ENCODE assay signal across 8 mouse cellular contexts in genomic region chr3:35932735-35933404, GRCm38 (mm10). TPM values are rescaled to one million over a fixed set of nuclear protein-coding genes. Genes with fewer than 3 reads are reported as not detected.
DNase-seq lines count a peak whose midpoint lies in the region; ATAC-seq and TF ChIP-seq lines count a peak whose summit lies in the region.

No protein-coding gene starts in this region.

- peak; percentile 51 for DNase-seq in 416B (ENCODE audit: low read depth)
- peak; percentile 90 to 92 for DNase-seq in adrenal gland, postnatal 36 days
- peak; percentile 85 for DNase-seq in liver, embryonic 11.5 days (ENCODE audit: low spot score)
- peak; percentile 72 to 77 for DNase-seq in spleen, postnatal 14 days (ENCODE audit: low spot score in 2 of 2)

- under 1% methylated on average over 47 of the region's 73 CpGs for WGBS in heart, embryonic 11.5 days (ENCODE audit: insufficient replicate concordance)
- 0% methylated on average over 39 of the region's 73 CpGs for WGBS in kidney, embryonic 15.5 days
- under 1% methylated on average over 52 of the region's 73 CpGs for WGBS in liver, embryonic 11.5 days

- peak overlapping the region; percentile 98 for H3K9ac ChIP-seq in heart, embryonic 11.5 days (ENCODE audit: low read depth, low read length)
- H3K9ac ChIP-seq in kidney, embryonic 15.5 days, result peak overlapping the region; percentile 98
- H3K9ac ChIP-seq in liver, embryonic 11.5 days (ENCODE audit: low read depth, low read length), result peak overlapping the region; percentile 99

- H3K4me1 ChIP-seq in embryonic fibroblast, embryonic 13.5 days (ENCODE audit: control insufficient read depth, insufficient read depth, low read length), result peaks cover 5% of the 10 kb centered on the region; the same call in 1 of the 2 replicates
- H3K4me1 ChIP-seq in heart, embryonic 11.5 days (ENCODE audit: control insufficient read depth, insufficient read depth, low read length), result peaks cover 17% of the 10 kb centered on the region
- H3K4me1 ChIP-seq in kidney, embryonic 15.5 days, result peaks cover 26% of the 10 kb centered on the region
- H3K4me1 ChIP-seq in liver, embryonic 11.5 days (replicated peaks; ENCODE audit: control insufficient read depth, insufficient read depth, low read length), result peaks cover 16% of the 10 kb centered on the region

- peak; percentile 86 for ATAC-seq in heart, embryonic 11.5 days (replicated peaks; ENCODE audit: insufficient number of reproducible peaks, low FRiP score, low TSS enrichment)
- peak; percentile 94 for ATAC-seq in kidney, embryonic 15.5 days (replicated peaks; ENCODE audit: low FRiP score)
- peak; percentile 83 for ATAC-seq in liver, embryonic 11.5 days (replicated peaks; ENCODE audit: low FRiP score)
- ATAC-seq in monocyte, adult 5-6 weeks (replicated peaks; ENCODE audit: insufficient number of reproducible peaks, low FRiP score, low TSS enrichment, poor library complexity, severe bottlenecking), result peak; percentile 34; the same call in 1 of the 2 replicates

- H3K27me3 ChIP-seq in heart, embryonic 11.5 days (ENCODE audit: control insufficient read depth, insufficient read depth, low read length), result no peaks in the 10 kb centered on the region
- no peaks in the 10 kb centered on the region for H3K27me3 ChIP-seq in kidney, embryonic 15.5 days
- H3K27me3 ChIP-seq in liver, embryonic 11.5 days (replicated peaks; ENCODE audit: control insufficient read depth, insufficient read depth, low read length), result no peaks in the 10 kb centered on the region

- peak overlapping the region; percentile 83 for H3K4me3 ChIP-seq in embryonic fibroblast, embryonic 13.5 days (ENCODE audit: insufficient read depth, low read length)
- peak overlapping the region; percentile 91 for H3K4me3 ChIP-seq in heart, embryonic 11.5 days (ENCODE audit: low read depth, low read length)
- peak overlapping the region; percentile 95 for H3K4me3 ChIP-seq in kidney, embryonic 15.5 days (replicated peaks)
- H3K4me3 ChIP-seq in liver, embryonic 11.5 days (ENCODE audit: low read depth, low read length), result peak overlapping the region; percentile 97

- H3K4me2 ChIP-seq in heart, embryonic 11.5 days, result peak overlapping the region; percentile 74
- peak overlapping the region; percentile 87 for H3K4me2 ChIP-seq in kidney, embryonic 15.5 days
- H3K4me2 ChIP-seq in liver, embryonic 11.5 days, result peak overlapping the region; percentile 94

- peak overlapping the region; percentile 66 for H3K27ac ChIP-seq in embryonic fibroblast, embryonic 13.5 days (ENCODE audit: insufficient read depth, low read length)
- H3K27ac ChIP-seq in heart, embryonic 11.5 days (ENCODE audit: low read depth, low read length), result peak overlapping the region; percentile 97
- H3K27ac ChIP-seq in kidney, embryonic 15.5 days, result peak overlapping the region; percentile 96
- peak overlapping the region; percentile 89 for H3K27ac ChIP-seq in liver, embryonic 11.5 days (ENCODE audit: low read depth, low read length)

- no peak for TF ChIP-seq CTCF in embryonic fibroblast, embryonic 13.5 days (IDR thresholded peaks at IDR 0.05; ENCODE audit: borderline replicate concordance, insufficient read depth, low read length)

- no peaks in the 10 kb centered on the region for H3K36me3 ChIP-seq in heart, embryonic 11.5 days (ENCODE audit: control insufficient read depth, insufficient read depth, low read length)
- H3K36me3 ChIP-seq in kidney, embryonic 15.5 days, result peaks cover 9% of the 10 kb centered on the region; the same call in 1 of the 2 replicates
- H3K36me3 ChIP-seq in liver, embryonic 11.5 days (ENCODE audit: control insufficient read depth, insufficient read depth, low read length), result no peaks in the 10 kb centered on the region

- H3K9me3 ChIP-seq in heart, embryonic 11.5 days (replicated peaks; ENCODE audit: control insufficient read depth, low read length), result no peaks in the 10 kb centered on the region
- no peaks in the 10 kb centered on the region for H3K9me3 ChIP-seq in kidney, embryonic 15.5 days (replicated peaks)
- no peaks in the 10 kb centered on the region for H3K9me3 ChIP-seq in liver, embryonic 11.5 days (ENCODE audit: control insufficient read depth, low read length)

- peak; percentile 56 for TF ChIP-seq POLR2A in embryonic fibroblast, embryonic 13.5 days (IDR thresholded peaks at IDR 0.05; ENCODE audit: low read depth, low read length)

RNA-seq across cellular contexts. Expression of gene Dcun1d1, which starts 4.4 kb away (rescaled TPM):
- total RNA-seq in adrenal gland, postnatal 36 days (2021), result 10 to 100 TPM; 74.5 to 78.0 TPM
- 78.3 and 84.0 TPM in 2 replicates for polyA plus RNA-seq in embryonic fibroblast, embryonic 13.5 days (2011; ENCODE audit: insufficient read length, low read depth, missing spikeins)
- polyA plus RNA-seq in heart, embryonic 11.5 days (2014; fragmentation: Nextera tagmentation; extraction: Ambion mirVana), result 76.9 and 86.7 TPM in 2 replicates
- polyA plus RNA-seq in kidney, embryonic 15.5 days (2015; fragmentation: Nextera tagmentation; extraction: Ambion mirVana), result 93.1 and 95.5 TPM in 2 replicates
- polyA plus RNA-seq in liver, embryonic 11.5 days (2014; fragmentation: Nextera tagmentation; extraction: Ambion mirVana), result 95.0 and 103 TPM in 2 replicates
- total RNA-seq in monocyte, adult 5-6 weeks (2017), result 153 to 202 TPM (median 172 TPM) in 3 replicates

Comparison
In these comparisons a context has a peak if more than half of its experiments do, and no peak if none do; other contexts are left out.
1. Peak in every context shown above with its lines: DNase-seq, ATAC-seq, H3K4me3 ChIP-seq and H3K27ac ChIP-seq.
2. ATAC-seq: peak in every context shown above with its lines; median percentile 94 in kidney, embryonic 15.5 days; 86 in heart, embryonic 11.5 days; 83 in liver, embryonic 11.5 days; 34 in monocyte, adult 5-6 weeks.